Mouse (Mus musculus) hindbrain, embryonic 11.5 days (tissue): Measurements from ENCODE around the gene Mpo. TPM values are rescaled to one million over a fixed set of nuclear protein-coding genes. Genes with fewer than 3 reads are reported as not detected.
A peak's percentile ranks its signal among the peaks of the same experiment; 100 is the strongest.

ENCODE experiments used
- ATAC-seq: fragments of 200-750 bp; cut with Nextera tagmentation; 2 replicates; pipeline ENCODE4 v1.8.0; 2017; ENCODE audit warnings: mild to moderate bottlenecking, moderate TSS enrichment, moderate library complexity; ENCODE audit not compliant: low FRiP score
- DNase-seq: peaks from one replicate; pipeline ENCODE4 v3.0.0-alpha.2; 2015; ENCODE audit warnings: low spot score
- H3K27ac ChIP-seq: fragments of 300-500 bp; sonication (generic); 2 replicates; pipeline ENCODE4 v1.5.1; 2014; ENCODE audit warnings: mild to moderate bottlenecking, low read depth, low read length
- H3K27me3 ChIP-seq: fragments of 300-500 bp; sonication (generic); 2 replicates; pipeline ENCODE4 v1.6.1; 2014; ENCODE audit warnings: mild to moderate bottlenecking, low read length, moderate library complexity, mixed read lengths; ENCODE audit not compliant: control insufficient read depth, insufficient read depth
- H3K36me3 ChIP-seq: fragments of 300-500 bp; sonication (generic); 2 replicates; pipeline ENCODE4 v1.6.1; 2014; ENCODE audit warnings: mild to moderate bottlenecking, low read length, moderate library complexity, mixed read lengths; ENCODE audit not compliant: control insufficient read depth, insufficient read depth
- H3K4me1 ChIP-seq: fragments of 300-500 bp; sonication (generic); replicated peaks from 2 replicates; pipeline ENCODE4 v1.6.1; 2014; ENCODE audit warnings: low read length, mixed read lengths; ENCODE audit not compliant: control insufficient read depth, insufficient read depth
- H3K4me2 ChIP-seq: fragments of 300-500 bp; sonication (generic); replicated peaks from 2 replicates; pipeline ENCODE4 v1.6.1; 2014; ENCODE audit warnings: mild to moderate bottlenecking, low read depth, low read length
- H3K4me3 ChIP-seq: fragments of 300-500 bp; sonication (generic); 2 replicates; pipeline ENCODE4 v1.5.1; 2014; ENCODE audit warnings: low read depth, low read length
- H3K9ac ChIP-seq: fragments of 300-500 bp; sonication (generic); 2 replicates; pipeline ENCODE4 v1.6.1; 2014; ENCODE audit warnings: low read depth, low read length
- H3K9me3 ChIP-seq: fragments of 300-500 bp; sonication (generic); 2 replicates; pipeline ENCODE4 v1.6.1; 2016; ENCODE audit warnings: low read length; ENCODE audit not compliant: control insufficient read depth
- WGBS: fragments of 180-500 bp; shearing (Covaris S2); extraction: QIAGEN DNeasy Blood & Tissue Kit; methylation state at CpG from one replicate; pipeline ENCODE4 v1.1.7; 2014; 5-methylcytosine and 5-hydroxymethylcytosine counted together
- polyA plus RNA-seq: library from polyadenylated mRNA; unstranded; fragments of >200 nt; fragmentation: Nextera tagmentation; extraction: Ambion mirVana; gene quantifications from 2 replicates; pipeline ENCODE4 v1.2.1, GENCODE M21; 2014

The Mpo gene
- polyA plus RNA-seq, 1 experiment from 2014 or later, result 2.8 TPM

DNA sequence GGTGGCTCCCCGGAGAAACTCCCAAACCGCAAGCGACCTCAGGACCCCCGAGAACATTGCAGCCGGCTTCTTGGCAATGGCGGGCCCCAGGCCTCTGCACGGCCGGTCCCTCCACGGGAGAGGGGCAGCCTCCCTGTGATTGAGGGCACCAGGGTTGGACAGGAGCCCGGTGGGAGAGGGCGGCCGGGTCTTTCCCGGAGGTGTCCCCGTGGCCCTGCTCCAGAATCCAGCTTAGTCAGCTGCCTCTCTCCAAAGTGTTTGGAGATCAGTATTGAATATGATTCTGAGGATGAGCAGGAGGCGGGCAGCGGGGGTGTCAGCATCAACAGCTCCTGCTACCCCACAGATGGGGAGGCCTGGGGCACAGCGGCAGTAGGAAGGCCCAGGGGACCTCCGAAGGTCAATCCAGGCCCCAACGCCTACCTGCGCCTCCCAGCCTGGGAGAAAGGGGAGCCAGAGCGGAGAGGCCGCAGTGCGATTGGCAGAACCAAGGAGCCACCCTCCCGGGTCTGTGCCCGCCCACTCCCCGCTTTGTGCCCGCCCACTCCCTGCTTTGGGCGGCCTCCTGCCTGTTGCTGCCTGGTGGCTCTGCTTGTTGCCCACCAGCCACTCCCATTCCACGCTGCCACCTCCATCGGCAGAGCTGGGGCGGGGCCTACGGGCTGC, 15.1 kb upstream of the Mpo start:
- Histone ChIP-seq H3K4me2 (peak overlapping the region; percentile 63), H3K4me1 (peaks cover 10% of the 10 kb centered on the region), H3K4me3 (peak overlapping the region; percentile 26), H3K9ac (peak overlapping the region; percentile 49), H3K36me3 (no peaks in the 10 kb centered on the region), H3K27me3 (peaks cover 5% of the 10 kb centered on the region; the same call in 1 of the 2 replicates), H3K9me3 (no peaks in the 10 kb centered on the region), H3K27ac (no peak overlapping the region)
- WGBS, result 11% methylated on average over 29 of the region's 32 CpGs
- DNase-seq (peak; percentile 75), ATAC-seq (peak; percentile 66)

DNA sequence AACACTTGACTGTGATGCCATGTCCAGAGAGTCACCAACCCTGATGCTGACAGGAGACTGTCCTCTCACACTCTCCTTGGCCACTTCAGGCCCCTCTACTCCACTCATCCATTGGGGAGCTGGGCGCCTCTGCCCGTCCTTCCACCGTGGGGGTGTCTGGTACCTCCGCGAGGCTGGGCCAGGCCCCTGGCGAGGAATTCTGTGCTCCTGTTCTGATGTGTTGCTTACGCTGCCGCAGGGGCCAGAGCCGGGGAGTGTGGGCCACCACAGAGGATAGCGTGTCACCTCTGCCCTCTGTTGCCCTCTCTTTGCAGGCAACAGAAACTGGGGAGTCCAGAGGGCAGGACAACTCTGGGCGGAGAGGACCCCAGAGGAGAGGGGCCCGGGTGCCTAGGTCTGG, 14.5 kb upstream of the Mpo start:
- Histone ChIP-seq H3K36me3 (no peaks in the 10 kb centered on the region), H3K9ac (no peak overlapping the region), H3K27me3 (peaks cover 5% of the 10 kb centered on the region; the same call in 1 of the 2 replicates), H3K4me3 (no peak overlapping the region), H3K27ac (no peak overlapping the region), H3K4me2 (peak overlapping the region; percentile 63), H3K4me1 (peaks cover 10% of the 10 kb centered on the region), H3K9me3 (no peaks in the 10 kb centered on the region)
- 39% methylated on average over 12 of the region's 12 CpGs for WGBS
- DNase-seq (no peak), ATAC-seq (0 out of 2 replicates have a peak, but pooled peaks have one; percentile 10)

DNA sequence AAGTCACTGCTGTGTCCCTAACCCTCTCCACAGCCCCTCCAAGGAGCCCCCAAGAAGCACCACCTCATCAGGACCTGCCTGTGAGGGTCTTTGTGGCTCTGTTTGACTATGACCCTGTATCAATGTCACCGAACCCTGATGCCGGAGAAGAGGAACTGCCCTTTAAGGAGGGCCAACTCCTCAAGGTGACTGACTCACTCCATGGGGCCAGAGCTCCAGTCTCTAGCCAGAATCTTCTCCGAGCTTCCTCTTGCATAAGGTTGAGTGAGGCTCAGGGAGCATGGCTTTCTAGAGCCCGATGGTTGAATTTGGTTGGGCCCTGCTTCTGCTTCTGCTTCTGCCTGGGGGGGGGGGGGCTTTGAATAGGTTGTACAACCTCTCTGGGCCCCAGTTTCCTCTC, 14.0 kb upstream of the Mpo start:
- no peak overlapping the region for H3K4me3 ChIP-seq
- no peaks in the 10 kb centered on the region for H3K36me3 ChIP-seq
- H3K4me2 ChIP-seq, result no peak overlapping the region
- no peak overlapping the region for H3K9ac ChIP-seq
- no peak for ATAC-seq
- peaks cover 10% of the 10 kb centered on the region for H3K4me1 ChIP-seq
- H3K27me3 ChIP-seq, result peaks cover 5% of the 10 kb centered on the region; the same call in 1 of the 2 replicates
- no peaks in the 10 kb centered on the region for H3K9me3 ChIP-seq
- WGBS, result 90% methylated on average over 4 of the region's 4 CpGs
- no peak for DNase-seq
- no peak overlapping the region for H3K27ac ChIP-seq

DNA sequence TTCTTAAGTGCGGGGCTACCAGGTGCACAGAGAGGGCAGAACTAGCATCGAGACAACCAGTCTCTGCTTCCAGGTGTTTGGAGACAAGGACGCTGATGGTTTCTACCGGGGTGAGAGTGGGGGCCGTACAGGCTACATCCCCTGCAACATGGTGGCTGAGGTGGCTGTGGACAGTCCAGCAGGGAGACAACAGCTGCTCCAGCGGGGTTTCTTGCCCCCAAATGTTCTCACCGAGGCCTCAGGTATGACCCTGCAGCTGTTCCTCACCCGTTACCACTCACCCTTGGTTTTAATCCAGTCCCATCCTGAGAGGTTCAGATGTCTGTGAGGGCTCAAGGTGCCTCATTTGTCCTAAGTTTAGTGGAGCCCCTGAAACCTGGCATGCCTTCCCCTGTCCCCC, 13.3 kb upstream of the Mpo start:
- H3K27ac ChIP-seq, result no peak overlapping the region
- WGBS, result 83% methylated on average over 8 of the region's 8 CpGs
- ATAC-seq (no peak), DNase-seq (no peak)
- H3K9ac ChIP-seq, result no peak overlapping the region
- H3K4me1 ChIP-seq, result peaks cover 10% of the 10 kb centered on the region
- H3K36me3 ChIP-seq, result no peaks in the 10 kb centered on the region
- H3K27me3 ChIP-seq, result peaks cover 5% of the 10 kb centered on the region; the same call in 1 of the 2 replicates
- H3K4me3 ChIP-seq, result no peak overlapping the region
- no peak overlapping the region for H3K4me2 ChIP-seq
- H3K9me3 ChIP-seq, result no peaks in the 10 kb centered on the region

DNA sequence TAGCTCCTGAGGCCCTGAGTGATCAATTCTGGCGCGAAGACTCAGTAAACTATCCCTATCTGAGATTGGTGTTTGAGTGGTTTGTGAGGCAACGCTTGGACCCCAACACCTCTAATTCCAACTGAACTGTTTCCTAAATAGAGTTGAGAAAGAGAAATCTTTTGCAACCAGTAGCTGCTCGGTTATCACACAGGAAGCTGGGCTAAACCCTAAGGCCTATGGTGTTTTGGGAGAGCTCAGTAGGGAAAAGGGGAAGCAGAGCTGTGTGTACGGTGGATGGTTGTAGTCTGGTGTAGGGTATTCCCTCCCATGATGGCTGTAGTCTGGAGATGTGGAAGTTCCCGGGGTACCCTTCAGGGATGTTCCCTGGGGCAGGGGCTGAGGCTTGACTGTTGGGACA, 3.3 kb upstream of the Mpo start:
- H3K4me2 ChIP-seq, result no peak overlapping the region
- no peaks in the 10 kb centered on the region for H3K36me3 ChIP-seq
- H3K27ac ChIP-seq, result no peak overlapping the region
- WGBS, result 93% methylated on average over 6 of the region's 6 CpGs
- H3K27me3 ChIP-seq, result no peaks in the 10 kb centered on the region
- no peak overlapping the region for H3K4me3 ChIP-seq
- H3K9ac ChIP-seq, result no peak overlapping the region
- no peaks in the 10 kb centered on the region for H3K4me1 ChIP-seq
- H3K9me3 ChIP-seq, result no peaks in the 10 kb centered on the region
- DNase-seq, result no peak
- no peak for ATAC-seq

DNA sequence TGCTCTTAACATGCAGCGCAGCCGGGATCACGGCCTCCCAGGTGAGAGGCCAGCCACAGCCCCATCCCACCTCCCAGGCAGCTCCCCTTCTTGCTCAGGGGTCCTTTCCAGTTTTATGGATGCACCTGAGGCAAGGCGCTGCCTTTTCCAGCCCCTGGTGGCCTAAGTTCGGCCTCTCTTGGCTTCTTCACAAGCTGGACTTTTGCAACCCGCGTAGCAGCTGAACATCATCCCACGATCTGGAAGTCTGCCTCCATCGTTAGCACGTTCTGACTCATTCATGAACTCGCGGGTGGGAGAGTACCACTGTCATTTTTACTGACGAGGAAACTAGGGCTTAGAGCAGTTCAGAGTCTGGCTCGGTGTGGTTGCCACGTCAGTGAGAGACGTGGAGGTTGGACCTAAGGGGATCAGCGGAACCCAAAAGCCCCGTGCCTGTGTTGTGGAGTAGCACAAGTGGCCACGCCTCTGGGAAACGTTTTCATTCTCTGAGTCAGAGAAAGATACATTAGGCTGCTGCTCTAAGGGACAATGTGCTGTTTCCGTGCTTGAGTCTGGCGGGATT, 8.4 kb downstream of the Mpo start:
- DNase-seq (no peak), ATAC-seq (no peak)
- no peaks in the 10 kb centered on the region for H3K36me3 ChIP-seq
- H3K4me3 ChIP-seq, result no peak overlapping the region
- no peaks in the 10 kb centered on the region for H3K4me1 ChIP-seq
- 86% methylated on average over 22 of the region's 22 CpGs for WGBS
- H3K4me2 ChIP-seq, result no peak overlapping the region
- H3K27ac ChIP-seq, result no peak overlapping the region
- H3K27me3 ChIP-seq, result no peaks in the 10 kb centered on the region
- no peak overlapping the region for H3K9ac ChIP-seq
- H3K9me3 ChIP-seq, result no peaks in the 10 kb centered on the region

DNA sequence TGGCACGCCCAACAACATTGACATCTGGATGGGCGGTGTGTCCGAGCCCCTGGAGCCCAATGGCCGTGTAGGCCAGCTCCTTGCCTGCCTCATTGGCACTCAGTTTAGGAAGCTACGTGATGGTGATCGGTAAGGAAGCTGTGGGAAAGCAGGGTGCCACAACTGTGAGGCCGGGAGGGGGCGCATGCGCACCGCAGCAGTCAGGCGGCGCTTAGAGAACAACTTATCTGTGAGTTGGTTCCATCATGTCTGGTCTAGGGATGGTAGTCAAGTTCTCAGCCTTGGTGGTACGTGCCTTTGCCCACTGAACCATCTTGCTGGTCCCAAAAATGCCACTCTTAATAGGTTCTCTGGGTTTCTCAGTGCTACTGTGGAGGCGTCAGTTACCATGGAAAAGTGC, 9.2 kb downstream of the Mpo start:
- ATAC-seq (no peak), DNase-seq (peak; percentile 51)
- H3K4me2 ChIP-seq, result no peak overlapping the region
- H3K9me3 ChIP-seq, result no peaks in the 10 kb centered on the region
- 52% methylated on average over 14 of the region's 14 CpGs for WGBS
- no peak overlapping the region for H3K4me3 ChIP-seq
- H3K9ac ChIP-seq, result no peak overlapping the region
- no peak overlapping the region for H3K27ac ChIP-seq
- H3K27me3 ChIP-seq, result no peaks in the 10 kb centered on the region
- H3K4me1 ChIP-seq, result no peaks in the 10 kb centered on the region
- H3K36me3 ChIP-seq, result no peaks in the 10 kb centered on the region

DNA sequence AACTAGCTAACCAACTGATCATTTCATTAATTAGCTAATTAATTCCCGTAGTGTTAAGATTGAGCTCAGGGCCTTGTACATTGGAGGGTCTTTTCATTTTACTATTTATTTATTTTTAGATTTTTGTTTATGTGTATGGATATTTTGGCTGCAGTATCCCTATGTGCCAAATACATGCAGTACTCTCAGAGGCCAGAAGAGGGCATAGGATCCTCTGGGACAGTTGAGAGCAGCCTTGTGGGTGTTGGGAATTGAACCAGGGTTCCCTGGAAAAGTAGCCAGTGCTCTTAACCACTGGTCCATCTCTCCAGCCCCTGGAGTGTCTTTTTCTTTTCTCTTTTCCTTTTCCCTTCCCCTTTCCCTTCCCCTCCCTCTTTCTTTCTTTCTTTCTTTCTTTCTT, 12.1 kb downstream of the Mpo start:
- H3K4me1 ChIP-seq, result no peaks in the 10 kb centered on the region
- peak; percentile 31 for DNase-seq
- no peaks in the 10 kb centered on the region for H3K36me3 ChIP-seq
- no peak overlapping the region for H3K27ac ChIP-seq
- no peaks in the 10 kb centered on the region for H3K9me3 ChIP-seq
- no peak overlapping the region for H3K4me2 ChIP-seq
- no peak for ATAC-seq
- H3K4me3 ChIP-seq, result no peak overlapping the region
- no peaks in the 10 kb centered on the region for H3K27me3 ChIP-seq
- 65% methylated on average over 1 of the region's 1 CpGs for WGBS
- H3K9ac ChIP-seq, result no peak overlapping the region

DNA sequence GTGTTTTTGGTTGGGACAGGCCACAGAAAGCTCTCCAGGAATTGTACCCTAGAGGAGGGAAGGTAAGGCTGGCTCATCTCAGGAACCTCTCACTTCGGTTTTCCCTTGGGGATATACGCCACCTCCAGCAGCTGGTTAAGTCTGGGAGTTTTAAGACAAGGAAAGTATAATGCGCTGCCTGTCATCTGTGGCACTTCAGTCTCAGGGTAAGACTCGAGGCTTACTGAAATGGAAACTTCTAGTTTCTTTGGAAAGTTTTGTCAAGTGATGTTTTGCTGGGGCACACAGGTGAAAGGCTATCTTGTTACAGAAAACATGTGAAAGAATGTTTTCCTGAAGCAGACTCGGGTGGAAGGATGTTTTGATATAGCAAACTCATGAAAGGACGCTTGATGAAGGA, 14.1 kb downstream of the Mpo start:
- Histone ChIP-seq H3K27me3 (no peaks in the 10 kb centered on the region), H3K36me3 (no peaks in the 10 kb centered on the region), H3K4me2 (no peak overlapping the region), H3K9ac (no peak overlapping the region), H3K27ac (no peak overlapping the region), H3K4me1 (peaks cover 2% of the 10 kb centered on the region; the same call in 1 of the 2 replicates), H3K9me3 (no peaks in the 10 kb centered on the region), H3K4me3 (no peak overlapping the region)
- 83% methylated on average over 6 of the region's 6 CpGs for WGBS
- ATAC-seq (no peak), DNase-seq (no peak)
